Mouse (Mus musculus): ENCODE measurements around the gene Ccdc158.

GRCm38 (mm10) chr5:92693744-92694143, 18.7 kb upstream of the Ccdc158 start:
- TF ChIP-seq CTCF (IDR thresholded peaks at IDR 0.05; ENCODE audit: control insufficient read depth, insufficient read depth, insufficient replicate concordance, low read depth, low read length), result no peak
- no peak for TF ChIP-seq POLR2A (IDR thresholded peaks at IDR 0.05; ENCODE audit: control insufficient read depth, low read depth, low read length)
